Mouse (Mus musculus) MEL (cell line): Measurements from ENCODE around the gene Lamb1.

Source experiments
- CTCF ChIP-seq, 3 experiments: IDR thresholded peaks in 2 of 3; conservative IDR thresholded peaks in 1 of 3; 2 replicates each; pipeline ENCODE4 v1.5.1; 2011 to 2012; ENCODE audit warnings: low read length in 3 of 3, low read depth in 2 of 3, mild to moderate bottlenecking in 2 of 3, improper control_type of control experiment in 1 of 3, inconsistent platforms in 1 of 3, mixed read lengths in 1 of 3, moderate library complexity in 1 of 3; ENCODE audit not compliant: control insufficient read depth in 1 of 3, insufficient read depth in 1 of 3, poor library complexity in 1 of 3, severe bottlenecking in 1 of 3
- USF1 ChIP-seq: IDR thresholded peaks from 2 replicates; pipeline ENCODE4 v1.6.1; 2014; ENCODE audit warnings: low read depth, mild to moderate bottlenecking, inconsistent platforms, low read length, improper control_type of control experiment, moderate library complexity

- TF ChIP-seq USF1, result no peak
- TF ChIP-seq CTCF (IDR thresholded peaks at IDR 0.05 in 2 of 3, conservative IDR thresholded peaks at IDR 0.05 in 1 of 3; ENCODE audit: control insufficient read depth in 1 of 3, insufficient read depth in 1 of 3, low read depth in 2 of 3, low read length in 3 of 3, poor library complexity in 1 of 3, severe bottlenecking in 1 of 3), result no peak
These were observed 39.6 kb upstream of the Lamb1 start for GRCm38 (mm10) chr12:31225451-31225850.
